Mouse (Mus musculus): ENCODE results near the gene Xdh.
A peak's percentile ranks its signal among the peaks of the same experiment; 100 is the strongest.

The Xdh gene

GRCm38 (mm10) chr17:73941816-73942215 is 8.2 kb downstream of the Xdh start:
- no peak for DNase-seq

GRCm38 (mm10) chr17:73937073-73937472 is 12.9 kb downstream of the Xdh start:
- no peak for DNase-seq

GRCm38 (mm10) chr17:73935163-73935562 is 14.8 kb downstream of the Xdh start:
- DNase-seq: no peak

GRCm38 (mm10) chr17:73934281-73934680 is 15.7 kb downstream of the Xdh start:
- DNase-seq: no peak

GRCm38 (mm10) chr17:73933616-73934015 is 16.4 kb downstream of the Xdh start:
- DNase-seq: no peak

GRCm38 (mm10) chr17:73932497-73933059 is 17.4 kb downstream of the Xdh start:
- no peak for DNase-seq

- no peak for DNase-seq
These were observed 30.5 kb downstream of the Xdh start for GRCm38 (mm10) chr17:73919520-73919919.

- no peak for DNase-seq
These were observed 31.0 kb downstream of the Xdh start for GRCm38 (mm10) chr17:73918944-73919381.

- no peak for DNase-seq
These were observed 31.9 kb downstream of the Xdh start for GRCm38 (mm10) chr17:73918138-73918537.

- no peak for DNase-seq
These were observed 32.3 kb downstream of the Xdh start for GRCm38 (mm10) chr17:73917713-73918112.

- no peak for DNase-seq
These were observed 35.3 kb downstream of the Xdh start for GRCm38 (mm10) chr17:73914730-73915129.

GRCm38 (mm10) chr17:73906076-73906475 is 43.9 kb downstream of the Xdh start:
- DNase-seq: no peak

GRCm38 (mm10) chr17:73905043-73905750 is 44.8 kb downstream of the Xdh start:
- no peak for DNase-seq

- no peak for DNase-seq
These were observed 46.9 kb downstream of the Xdh start for GRCm38 (mm10) chr17:73903121-73903520.

GRCm38 (mm10) chr17:73902234-73902636 is 47.8 kb downstream of the Xdh start:
- DNase-seq: no peak

GRCm38 (mm10) chr17:73894399-73894798 is 55.6 kb downstream of the Xdh start:
- no peak for DNase-seq

- DNase-seq: no peak
These were observed 56.2 kb downstream of the Xdh start for GRCm38 (mm10) chr17:73893822-73894221.

- DNase-seq: no peak
These were observed 56.8 kb downstream of the Xdh start for GRCm38 (mm10) chr17:73893207-73893606.

- DNase-seq: peak; percentile 17
These were observed 58.4 kb downstream of the Xdh start for GRCm38 (mm10) chr17:73891590-73891989.

GRCm38 (mm10) chr17:73886071-73886785 is 63.8 kb downstream of the Xdh start:
- DNase-seq: no peak

GRCm38 (mm10) chr17:73883332-73883731 is 66.7 kb downstream of the Xdh start:
- DNase-seq: no peak

- DNase-seq: peak; percentile 78
These were observed 67.8 kb downstream of the Xdh start for GRCm38 (mm10) chr17:73882194-73882593.

GRCm38 (mm10) chr17:73881295-73881694 is 68.7 kb downstream of the Xdh start:
- DNase-seq: no peak

GRCm38 (mm10) chr17:73880286-73880685 is 69.7 kb downstream of the Xdh start:
- no peak for DNase-seq

Measured in right cerebral cortex, postnatal 14 days (tissue).